25 mouse cellular contexts compared by ENCODE assay signal in genomic region chr12:111182378-111182777, GRCm38 (mm10). TPM values are rescaled to one million over a fixed set of nuclear protein-coding genes. Genes with fewer than 3 reads are reported as not detected.
DNase-seq lines count a peak whose midpoint lies in the region; ATAC-seq and TF ChIP-seq lines count a peak whose summit lies in the region.
"Had no signal": no experiment of that assay in that cellular context is flagged by ENCODE, and none has a peak within 500 bp of the region (broad histone marks: within the 10 kb centered on the region; RNA-seq: fewer than 3 reads in every experiment).

No protein-coding gene starts in this region.

- peak overlapping the region; percentile 44; the same call in 1 of the 2 replicates for H3K27ac ChIP-seq in CH12.LX (ENCODE audit: insufficient read depth, low read depth)
- H3K27ac ChIP-seq: embryonic facial prominence, embryonic 13.5 days; embryonic facial prominence, embryonic 15.5 days; forebrain, embryonic 12.5 days had no signal

- H3K9ac ChIP-seq in CH12.LX (ENCODE audit: insufficient read depth, low read depth): no peak overlapping the region
- H3K9ac ChIP-seq: embryonic facial prominence, embryonic 13.5 days; embryonic facial prominence, embryonic 15.5 days; forebrain, embryonic 12.5 days had no signal

- no peak for TF ChIP-seq POLR2A in CH12.LX (IDR thresholded peaks at IDR 0.05; ENCODE audit: low read depth, low read length)

- in situ Hi-C loops in CH12.LX (cut with MboI; ENCODE audit: low pct_ligation_motif_present, low pct_unique_long_range_greater_than_20kb, low sequenced_read_pairs): no loop called here

- H3K79me2 ChIP-seq in CH12.LX (replicated peaks; ENCODE audit: control insufficient read depth, extremely low read depth, insufficient read depth, poor library complexity, severe bottlenecking): peaks cover 57% of the 10 kb centered on the region

- H3K36me3 ChIP-seq in CH12.LX (replicated peaks in 1 of 2; ENCODE audit: control insufficient read depth in 1 of 2, insufficient read depth in 1 of 2, low read length in 1 of 2): peaks cover 15 to 63% of the 10 kb centered on the region in 2 experiments
- H3K36me3 ChIP-seq: embryonic facial prominence, embryonic 13.5 days; embryonic facial prominence, embryonic 15.5 days; forebrain, embryonic 12.5 days had no signal

- peak; percentile 51; the same call in 1 of the 2 replicates for ATAC-seq in megakaryocyte, adult 5-6 weeks (ENCODE audit: poor library complexity, severe bottlenecking)
- ATAC-seq in cerebellum, adult (ENCODE audit: insufficient number of reproducible peaks, low FRiP score, low TSS enrichment): no peak
- ATAC-seq: forebrain, embryonic 14.5 days; forebrain, embryonic 16.5 days had no signal

- no peaks in the 10 kb centered on the region for H3K27me3 ChIP-seq in CH12.LX (replicated peaks)
- H3K27me3 ChIP-seq: embryonic facial prominence, embryonic 13.5 days; embryonic facial prominence, embryonic 15.5 days; forebrain, embryonic 12.5 days had no signal

- TF ChIP-seq EP300 in CH12.LX (IDR thresholded peaks at IDR 0.05; ENCODE audit: low read length): no peak

- no peak for TF ChIP-seq RAD21 in CH12.LX (IDR thresholded peaks at IDR 0.05; ENCODE audit: low read depth, low read length)

- no peak overlapping the region for H3K4me3 ChIP-seq in CH12.LX (replicated peaks in 1 of 3; ENCODE audit: low read depth in 2 of 3, low read length in 2 of 3, poor library complexity in 1 of 3)
- H3K4me3 ChIP-seq: embryonic facial prominence, embryonic 13.5 days; embryonic facial prominence, embryonic 15.5 days; forebrain, embryonic 12.5 days had no signal

- dilution Hi-C loops in CH12.LX (cut with MboI; ENCODE audit: extremely low pct_ligation_motif_present, extremely low pct_unique_long_range_greater_than_20kb, low sequenced_read_pairs): no loop called here

- TF ChIP-seq CTCF in CH12.LX (conservative IDR thresholded peaks at IDR 0.05 in 1 of 2, IDR thresholded peaks at IDR 0.05 in 1 of 2; ENCODE audit: low read depth in 2 of 2, low read length in 2 of 2): no peak

- no peak for DNase-seq in CH12.LX (ENCODE audit: extremely low read depth)
- DNase-seq in natural killer cell, adult 2 months (ENCODE audit: low spot score in 2 of 2): peak; percentile 44 to 62
- no peak for DNase-seq in right cerebral cortex, adult 2 months (ENCODE audit: low spot score in 2 of 2)
- DNase-seq: adrenal gland, adult 2 months; adrenal gland, postnatal 10 days; adrenal gland, postnatal 25 days; B cell, adult 2 months; cerebellum, adult 11 months; cerebellum, adult 18-20 months; cerebellum, adult 8-10 months; cerebellum, adult 9-11 months; cerebellum, postnatal 14 days; cerebellum, postnatal 36 days; embryo, embryonic 11 days had no signal

- H3K4me2 ChIP-seq in CH12.LX (ENCODE audit: insufficient read depth, low read depth, poor library complexity, severe bottlenecking): no peak overlapping the region
- H3K4me2 ChIP-seq: embryonic facial prominence, embryonic 13.5 days; embryonic facial prominence, embryonic 15.5 days; forebrain, embryonic 12.5 days had no signal

- H3K9me3 ChIP-seq in CH12.LX (replicated peaks; ENCODE audit: low read length): no peaks in the 10 kb centered on the region
- H3K9me3 ChIP-seq: embryonic facial prominence, embryonic 13.5 days; embryonic facial prominence, embryonic 15.5 days; forebrain, embryonic 12.5 days had no signal

- H3K4me1 ChIP-seq in CH12.LX (ENCODE audit: control insufficient read depth in 1 of 2, insufficient read depth in 2 of 2): peaks cover 15 to 92% of the 10 kb centered on the region in 2 experiments
- H3K4me1 ChIP-seq: embryonic facial prominence, embryonic 13.5 days had no signal

TF ChIP-seq in CH12.LX, 34 proteins besides CTCF, POLR2A, EP300 and RAD21:
- no peak for TF ChIP-seq RCOR1 (conservative IDR thresholded peaks at IDR 0.05; ENCODE audit: low read depth, low read length)
- no peak for TF ChIP-seq MEF2A (IDR thresholded peaks at IDR 0.05; ENCODE audit: borderline replicate concordance, low read depth, low read length)
- TF ChIP-seq KAT2A (IDR thresholded peaks at IDR 0.05; ENCODE audit: insufficient replicate concordance, low read length): no peak
TF ChIP-seq in CH12.LX: peak in this region for 0.

RNA-seq across cellular contexts. Expression of gene 4930595D18Rik, which starts 1.9 kb away (rescaled TPM):
- total RNA-seq in CH12.LX (2012; rRNA removed) (not detected in 2 replicates), CH12.LX (2014; rRNA removed) (0.43 TPM in 1 of 2 replicates, not detected in the other)
- 0.57 and 0.61 TPM in 2 replicates for polyA plus RNA-seq in CH12.LX (2012; ENCODE audit: insufficient read length, low read depth)
- not detected in 2 replicates for total RNA-seq in megakaryocyte, adult 5-6 weeks (2015)
- not detected in 2 replicates for total RNA-seq in megakaryocyte, adult 5-6 weeks (2017)
- total RNA-seq: adrenal gland, adult 2 months; adrenal gland, postnatal 10 days; adrenal gland, postnatal 25 days; ES-E14; MEL had no signal
- polyA plus RNA-seq: adrenal gland, adult 2 months; embryonic facial prominence, embryonic 11.5 days; embryonic facial prominence, embryonic 13.5 days; embryonic facial prominence, embryonic 15.5 days; forebrain, embryonic 12.5 days; forebrain, embryonic 14.5 days; forebrain, embryonic 16.5 days; frontal cortex, adult 2 months had no signal

RNA-seq across cellular contexts. Expression of gene Traf3, which starts 16.2 kb away (rescaled TPM):
- total RNA-seq in CH12.LX (2012; rRNA removed): 17.5 and 21.4 TPM in 2 replicates
- total RNA-seq in CH12.LX (2014; rRNA removed): 9.6 and 10.9 TPM in 2 replicates
- polyA plus RNA-seq in CH12.LX (2012; ENCODE audit: insufficient read length, low read depth): 30.6 and 33.1 TPM in 2 replicates
- 9.9 and 13.9 TPM in 2 replicates for total RNA-seq in megakaryocyte, adult 5-6 weeks (2015)
- 18.0 and 21.2 TPM in 2 replicates for total RNA-seq in megakaryocyte, adult 5-6 weeks (2017)

Comparison
In these comparisons a context has a peak if more than half of its experiments do, and no peak if none do; other contexts are left out.
1. DNase-seq: peak in natural killer cell, adult 2 months (2 of 2); none in CH12.LX (single experiment) and right cerebral cortex, adult 2 months (0 of 2).